Mouse (Mus musculus) right cerebral cortex, postnatal 36 days (tissue): ENCODE measurements around the gene Nxph3.

Experiments used
- DNase-seq, 2 experiments: peaks; one replicate each; pipeline ENCODE4 v3.0.0; 2022; ENCODE audit warnings: low spot score in 2 of 2, mixed read lengths in 1 of 2

Nxph3 gene

GRCm38 (mm10) chr11:95514298-95514861, at the start of gene Nxph3:
TSS of gene Nxph3 (minus strand) at chr11:95514570.
- peak; percentile 38 to 48 for DNase-seq

DNA sequence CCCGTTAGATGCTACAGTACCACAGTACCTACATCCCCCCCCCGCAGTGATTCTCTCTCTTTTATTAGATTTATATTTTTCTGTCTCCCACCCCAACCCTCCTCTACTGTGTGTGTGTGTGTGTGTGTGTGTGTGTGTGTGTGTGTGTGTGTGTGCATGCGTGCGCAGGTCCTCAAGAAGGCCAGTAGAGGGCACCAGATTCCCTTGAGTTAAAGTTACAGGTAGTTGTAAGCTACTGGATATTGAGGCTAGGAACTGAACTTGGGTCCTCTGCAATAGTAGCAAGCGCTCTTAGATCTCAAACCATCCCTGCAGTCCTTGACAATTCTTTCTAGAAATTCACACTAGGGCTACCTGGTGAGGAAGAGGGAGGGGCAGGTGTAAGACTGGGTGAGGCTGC, 49.5 kb upstream of the Nxph3 start:
- no peak for DNase-seq

DNA sequence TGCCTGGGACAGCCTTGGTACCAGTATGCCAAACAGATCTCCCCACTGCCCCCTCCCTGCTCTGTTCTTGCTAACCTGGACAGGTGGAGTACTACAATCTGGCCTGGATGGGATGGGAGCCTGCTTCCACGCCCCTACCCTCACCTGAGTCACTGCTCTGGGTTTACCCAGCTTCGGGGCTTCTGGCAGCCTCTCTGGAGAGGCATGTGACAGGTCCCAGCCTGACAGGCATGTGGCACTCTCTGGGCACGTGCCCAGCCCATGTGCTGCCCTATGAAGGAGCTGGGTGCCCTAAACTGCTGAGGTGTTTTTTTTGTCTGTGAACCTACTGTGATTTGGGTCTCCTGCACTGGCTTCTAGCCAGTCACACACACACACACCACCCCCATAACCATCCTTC, 46.4 kb upstream of the Nxph3 start:
- DNase-seq = no peak

DNA sequence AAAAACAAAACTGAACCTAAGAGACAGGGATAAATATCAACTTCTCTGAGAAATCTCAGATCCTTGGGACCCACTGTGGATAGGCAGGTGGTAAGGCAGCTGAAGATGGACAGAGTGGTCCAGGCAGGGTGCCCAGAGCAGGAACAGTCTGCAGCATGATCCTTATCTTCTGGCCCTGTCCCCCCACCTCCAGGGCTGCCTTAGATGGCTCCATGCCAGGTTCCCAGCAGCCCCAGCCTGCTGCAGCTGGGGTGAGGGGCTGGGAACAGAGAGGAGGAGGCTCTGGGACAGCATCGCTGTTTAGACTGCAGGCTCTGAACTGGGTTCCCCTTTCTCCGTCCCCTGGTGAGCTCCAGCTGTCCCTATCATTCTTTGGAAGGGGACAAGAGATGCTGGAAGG, 45.4 kb upstream of the Nxph3 start:
- no peak for DNase-seq

GRCm38 (mm10) chr11:95557719-95558118, 43.3 kb upstream of the Nxph3 start:
- no peak for DNase-seq

GRCm38 (mm10) chr11:95557032-95557431, 42.7 kb upstream of the Nxph3 start:
- no peak for DNase-seq

- DNase-seq = no peak
Measured at GRCm38 (mm10) chr11:95555279-95555678, 40.9 kb upstream of the Nxph3 start.

- DNase-seq = no peak
Measured at GRCm38 (mm10) chr11:95550301-95551021, 36.1 kb upstream of the Nxph3 start.

GRCm38 (mm10) chr11:95546021-95546782, 31.8 kb upstream of the Nxph3 start:
- DNase-seq = no peak

DNA sequence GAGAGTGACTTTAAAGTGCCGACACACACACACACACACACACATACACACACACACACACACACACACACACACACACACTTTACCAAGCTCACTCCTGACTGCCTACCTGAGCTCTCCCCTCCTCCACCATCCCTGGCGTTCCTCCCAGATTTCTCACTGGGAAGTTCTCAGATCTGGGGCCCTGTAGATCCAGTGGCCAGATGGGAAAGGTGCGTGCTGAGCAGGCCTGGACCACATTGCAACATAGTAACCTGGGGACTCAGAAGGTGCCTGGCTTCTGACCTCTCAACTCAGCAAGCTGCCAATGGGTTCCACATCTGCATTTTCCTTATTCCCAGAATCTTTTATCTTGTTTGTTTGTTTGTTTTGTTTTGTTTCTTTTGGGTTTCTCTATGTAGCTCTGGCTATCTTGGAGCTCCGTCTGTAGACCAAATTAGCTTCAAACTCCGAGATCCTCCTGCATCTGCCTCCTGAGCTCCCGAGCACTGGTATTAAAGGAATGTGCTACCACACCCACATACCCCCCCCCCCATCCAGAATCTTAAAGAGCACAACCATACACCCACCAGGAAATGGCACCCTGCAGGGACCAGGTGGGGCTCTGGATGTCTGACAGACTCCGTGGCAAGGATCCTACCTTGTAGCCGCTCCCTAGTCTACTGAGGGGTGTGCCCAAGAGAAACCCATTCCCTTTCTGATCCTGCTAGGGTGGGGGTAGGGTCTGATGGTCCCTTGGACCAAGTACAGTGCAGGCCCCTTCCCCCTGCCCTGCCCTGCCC, 30.4 kb upstream of the Nxph3 start:
- no peak for DNase-seq

GRCm38 (mm10) chr11:95540637-95541385, 26.4 kb upstream of the Nxph3 start:
- no peak for DNase-seq

DNA sequence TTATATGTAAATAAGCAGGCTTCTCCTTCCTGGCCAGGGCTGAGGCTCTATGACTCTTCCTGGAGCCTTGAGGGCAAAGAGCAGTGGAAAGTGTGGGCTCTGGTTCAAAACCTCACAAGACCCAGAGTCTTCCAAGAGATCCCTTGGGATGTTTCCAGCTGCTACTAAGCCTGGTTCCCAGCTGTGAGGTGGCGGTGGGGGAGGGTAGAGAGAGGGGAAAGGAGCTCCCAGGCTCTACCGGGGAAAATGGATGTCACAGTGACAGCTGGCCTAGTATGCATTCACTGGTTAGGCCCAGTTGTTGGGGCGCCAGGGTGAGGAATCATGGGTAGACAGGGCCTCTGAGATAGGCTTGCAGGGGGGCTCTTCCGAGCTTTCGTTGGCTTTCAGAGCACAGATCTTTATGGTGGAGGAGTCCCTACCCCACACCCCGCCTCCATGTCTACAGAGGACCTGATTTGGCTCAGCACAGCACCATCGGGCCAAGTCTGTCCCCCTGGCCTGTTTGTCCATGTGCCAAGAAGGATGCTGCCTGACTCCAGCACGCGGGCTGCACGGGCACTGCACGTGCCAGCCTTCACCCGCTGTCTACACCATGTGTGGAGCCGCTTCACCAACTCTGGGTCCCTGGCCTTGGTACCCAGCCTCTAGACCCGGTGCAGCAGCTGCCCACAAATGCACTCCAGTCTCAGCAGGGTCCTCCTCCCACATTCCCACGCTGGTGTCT, 24.2 kb upstream of the Nxph3 start:
- no peak for DNase-seq

DNA sequence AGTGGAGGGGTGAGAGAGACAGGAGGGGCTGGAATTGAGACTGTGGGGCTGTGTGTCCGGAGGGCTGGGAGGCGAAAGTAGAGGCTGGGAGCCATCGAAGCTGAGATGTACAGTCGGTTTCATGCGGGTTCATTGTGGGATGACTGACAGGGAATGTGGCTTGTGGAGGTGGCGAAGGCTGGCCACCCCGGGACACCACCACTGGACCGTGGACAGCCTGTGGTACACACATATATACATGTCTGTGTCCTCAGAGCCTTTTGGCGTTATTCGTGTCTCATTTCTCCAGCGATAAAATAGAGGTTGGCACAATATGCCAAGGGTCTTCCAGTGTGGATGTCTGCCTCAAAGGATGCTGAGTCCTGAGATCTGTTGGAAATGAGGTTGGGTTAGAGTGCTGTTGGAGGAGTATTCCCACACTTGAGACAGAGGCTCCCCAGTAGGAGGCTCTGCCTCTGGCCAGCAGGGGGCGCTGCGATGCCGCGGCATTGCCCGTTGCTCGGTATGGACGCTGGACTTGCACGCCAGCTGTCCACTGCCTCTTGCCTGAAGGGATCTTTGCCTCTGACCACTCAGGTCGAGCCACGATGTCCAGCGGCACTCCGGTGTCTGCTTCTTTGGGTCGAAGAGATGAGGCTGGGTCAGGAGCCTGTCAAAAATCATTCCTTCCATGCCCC, 19.3 kb upstream of the Nxph3 start:
- DNase-seq = peak; percentile 69 to 73

DNA sequence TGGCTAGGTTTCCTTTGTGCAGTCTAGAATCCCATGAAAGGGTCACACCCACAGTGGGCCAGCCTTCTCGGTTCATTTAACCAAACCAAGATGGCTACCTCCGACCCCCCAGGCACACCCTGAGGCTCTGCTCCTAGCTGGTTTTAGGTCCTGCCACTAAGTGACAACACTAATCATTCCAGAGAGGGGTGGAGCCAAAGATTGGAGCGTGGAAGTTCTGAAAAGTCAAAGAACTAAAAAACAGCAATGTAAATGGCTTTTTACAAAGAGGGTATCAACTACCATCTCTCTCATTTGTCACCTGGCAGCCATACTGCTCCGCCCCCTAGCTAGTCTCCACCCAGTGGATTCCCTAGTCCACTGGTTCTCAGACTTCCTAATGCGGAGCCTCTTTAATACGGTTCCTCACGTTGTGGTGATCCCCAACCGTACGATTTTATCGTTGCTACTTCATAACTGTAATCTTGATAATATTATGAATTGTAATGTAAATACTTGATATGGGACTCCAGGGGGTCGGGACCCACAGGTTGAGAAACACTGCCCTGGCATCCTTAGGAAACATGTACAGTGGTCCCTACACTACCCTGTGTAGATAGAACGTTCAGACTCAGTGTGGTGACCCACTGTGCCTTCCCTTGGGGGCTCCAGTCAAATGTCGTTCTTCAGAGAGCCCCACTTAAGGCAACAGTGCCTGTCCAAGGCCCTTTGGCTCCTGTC, 18.1 kb upstream of the Nxph3 start:
- no peak for DNase-seq

- DNase-seq = no peak
Measured at GRCm38 (mm10) chr11:95528231-95528630, 13.9 kb upstream of the Nxph3 start.

DNA sequence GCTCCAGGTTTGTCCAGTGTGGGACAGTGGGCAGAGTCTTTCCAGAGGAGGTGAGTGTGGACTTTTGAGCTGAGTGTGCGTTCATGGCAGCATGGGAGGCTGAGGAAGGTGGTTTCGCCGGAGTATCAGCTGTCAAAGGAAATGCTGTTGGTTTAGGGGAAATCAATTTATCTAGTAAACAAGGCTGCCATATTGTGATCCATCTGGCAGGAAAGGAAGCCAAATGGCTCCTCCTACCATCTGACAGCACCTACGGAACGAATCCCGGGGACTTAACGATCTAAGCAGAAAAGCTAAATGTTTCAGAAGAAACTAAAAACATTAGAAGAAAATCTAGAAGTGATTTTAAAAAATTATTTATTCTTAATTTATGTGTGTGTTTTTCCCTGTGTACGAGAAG, 12.9 kb upstream of the Nxph3 start:
- no peak for DNase-seq

GRCm38 (mm10) chr11:95521563-95521962, 7.2 kb upstream of the Nxph3 start:
- peak; percentile 56 to 65 for DNase-seq

DNA sequence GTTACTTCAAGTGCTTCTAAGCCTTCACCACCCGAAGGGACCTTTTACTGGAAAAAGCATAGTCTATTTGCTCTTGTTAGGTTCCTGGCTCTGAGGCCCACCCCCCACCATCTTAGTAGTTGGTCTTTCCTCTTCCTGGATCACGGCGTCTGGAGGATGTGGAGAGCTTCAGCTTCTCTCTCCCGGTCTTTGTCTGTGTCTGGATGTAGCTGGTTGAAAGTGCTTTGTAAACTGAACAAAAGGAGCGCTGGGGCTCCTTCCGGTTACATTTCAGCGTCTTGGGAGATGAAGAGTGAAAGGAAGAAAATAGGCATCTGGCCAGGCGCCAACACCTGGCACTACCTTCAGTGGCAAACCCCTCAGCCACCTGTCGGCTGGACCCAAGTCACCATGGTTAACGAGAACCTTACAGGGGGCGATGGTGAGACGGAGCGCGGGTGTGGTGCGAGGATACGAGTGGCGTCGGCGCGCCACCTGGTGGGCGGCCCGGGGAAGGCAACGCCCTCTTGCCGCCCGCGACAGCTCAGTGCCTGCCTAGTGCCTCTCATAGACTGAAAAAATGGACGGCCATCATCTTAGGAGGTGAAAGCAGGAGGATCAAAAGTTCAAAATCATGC, 6.2 kb upstream of the Nxph3 start:
- DNase-seq = peak; percentile 76 to 82

DNA sequence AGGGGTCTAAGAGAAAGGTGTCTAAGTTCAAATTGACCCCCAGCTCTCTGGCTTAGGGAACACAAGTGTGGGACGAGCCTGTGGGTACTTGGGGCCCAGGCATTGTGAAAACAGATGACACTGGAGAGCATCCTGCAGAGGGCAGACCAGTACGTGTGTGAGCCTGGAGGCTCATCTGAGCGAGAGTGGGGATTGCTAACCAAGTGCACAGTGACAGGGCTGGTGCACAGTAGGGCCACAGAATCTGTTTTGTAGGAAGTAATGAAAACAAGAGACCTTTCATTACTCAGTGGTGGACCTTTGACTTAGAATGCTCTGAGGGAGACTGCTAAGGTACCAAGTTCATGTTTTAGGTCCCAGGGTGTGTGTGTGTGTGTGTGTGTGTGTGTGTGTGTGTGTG, 5.6 kb upstream of the Nxph3 start:
- DNase-seq = no peak
